Mouse (Mus musculus) MEL-GATA-1-ER (cell line): Measurements from ENCODE around the gene Slc2a13.

ENCODE experiments used
- DNase-seq: peaks from one replicate; pipeline ENCODE4 v3.0.0-alpha.2; 2012; ENCODE audit warnings: low read depth; ENCODE audit errors: extremely low read depth

The Slc2a13 gene

GRCm38 (mm10) chr15:91573111-91573538 lies at the start of gene Slc2a13:
Slc2a13 (minus strand) TSS chr15:91573261.
- no peak for DNase-seq

- no peak for DNase-seq
Measured at GRCm38 (mm10) chr15:91616016-91616415, 43.0 kb upstream of the Slc2a13 start.

GRCm38 (mm10) chr15:91615532-91615931 lies 42.5 kb upstream of the Slc2a13 start:
- no peak for DNase-seq

- DNase-seq: no peak
Measured at GRCm38 (mm10) chr15:91613981-91614665, 41.1 kb upstream of the Slc2a13 start.

GRCm38 (mm10) chr15:91609713-91610112 lies 36.7 kb upstream of the Slc2a13 start:
- no peak for DNase-seq

GRCm38 (mm10) chr15:91608811-91609210 lies 35.8 kb upstream of the Slc2a13 start:
- DNase-seq: no peak

- DNase-seq: no peak
Measured at GRCm38 (mm10) chr15:91601197-91601596, 28.1 kb upstream of the Slc2a13 start.

- DNase-seq: no peak
Measured at GRCm38 (mm10) chr15:91597290-91597689, 24.2 kb upstream of the Slc2a13 start.

GRCm38 (mm10) chr15:91574492-91574891 lies 1.4 kb upstream of the Slc2a13 start:
- no peak for DNase-seq

GRCm38 (mm10) chr15:91572421-91573069 lies 516 bp downstream of the Slc2a13 start:
- DNase-seq: no peak

GRCm38 (mm10) chr15:91571981-91572380 lies 1.1 kb downstream of the Slc2a13 start:
- no peak for DNase-seq

GRCm38 (mm10) chr15:91566784-91567183 lies 6.3 kb downstream of the Slc2a13 start:
- no peak for DNase-seq

- DNase-seq: no peak
Measured at GRCm38 (mm10) chr15:91565025-91565605, 7.9 kb downstream of the Slc2a13 start.

GRCm38 (mm10) chr15:91561728-91562127 lies 11.3 kb downstream of the Slc2a13 start:
- no peak for DNase-seq

GRCm38 (mm10) chr15:91555336-91555736 lies 17.7 kb downstream of the Slc2a13 start:
- DNase-seq: no peak

GRCm38 (mm10) chr15:91548586-91549268 lies 24.3 kb downstream of the Slc2a13 start:
- no peak for DNase-seq

GRCm38 (mm10) chr15:91544586-91544985 lies 28.5 kb downstream of the Slc2a13 start:
- no peak for DNase-seq

- DNase-seq: no peak
Measured at GRCm38 (mm10) chr15:91538439-91538838, 34.6 kb downstream of the Slc2a13 start.

GRCm38 (mm10) chr15:91526876-91527275 lies 46.2 kb downstream of the Slc2a13 start:
- DNase-seq: no peak

GRCm38 (mm10) chr15:91526166-91526565 lies 46.9 kb downstream of the Slc2a13 start:
- DNase-seq: no peak

- no peak for DNase-seq
Measured at GRCm38 (mm10) chr15:91524451-91524850, 48.6 kb downstream of the Slc2a13 start.

GRCm38 (mm10) chr15:91503291-91503690 lies 69.8 kb downstream of the Slc2a13 start:
- no peak for DNase-seq
